In genomic region chr1:178981641-178982040, GRCm38 (mm10) we compare ENCODE assay signal across 22 mouse cellular contexts.
"Had no signal": no experiment of that assay in that cellular context is flagged by ENCODE, and none has a peak within 500 bp of the region (broad histone marks: within the 10 kb centered on the region; RNA-seq: fewer than 3 reads in every experiment).

No protein-coding gene starts in this region.

- H3K9ac ChIP-seq: forebrain, postnatal 0 days; heart, embryonic 12.5 days; hindbrain, embryonic 13.5 days; hindbrain, embryonic 15.5 days; kidney, embryonic 15.5 days; limb, embryonic 13.5 days had no signal

- H3K4me3 ChIP-seq: heart, embryonic 10.5 days; heart, embryonic 12.5 days; hindbrain, embryonic 13.5 days; hindbrain, embryonic 15.5 days; kidney, embryonic 15.5 days; limb, embryonic 13.5 days had no signal

- H3K36me3 ChIP-seq: heart, embryonic 10.5 days; heart, embryonic 12.5 days; hindbrain, embryonic 13.5 days; hindbrain, embryonic 15.5 days; kidney, embryonic 15.5 days; limb, embryonic 13.5 days had no signal

- ATAC-seq: forebrain, postnatal 0 days; hindbrain, postnatal 0 days; intestine, embryonic 16.5 days had no signal

- H3K9me3 ChIP-seq: heart, embryonic 10.5 days; heart, embryonic 12.5 days; hindbrain, embryonic 13.5 days; hindbrain, embryonic 15.5 days; kidney, embryonic 15.5 days; limb, embryonic 13.5 days had no signal

- H3K27me3 ChIP-seq: heart, embryonic 12.5 days; hindbrain, embryonic 13.5 days; hindbrain, embryonic 15.5 days; kidney, embryonic 15.5 days; limb, embryonic 13.5 days had no signal

- DNase-seq: forebrain, postnatal 0 days; gastrocnemius, postnatal 14 days; gastrocnemius, postnatal 36 days; heart, adult 18-20 months; heart, postnatal 10 days; kidney, adult 11 months; kidney, adult 2 months; kidney, adult 9 months; kidney, postnatal 14 days; kidney, postnatal 36 days; layer of hippocampus, adult 9-11 months; layer of hippocampus, postnatal 36 days; left cerebral cortex, postnatal 4 days had no signal

- H3K4me1 ChIP-seq: hindbrain, embryonic 13.5 days; hindbrain, embryonic 15.5 days had no signal

- H3K27ac ChIP-seq: heart, embryonic 10.5 days; hindbrain, embryonic 13.5 days; hindbrain, embryonic 15.5 days; hindbrain, postnatal 0 days; kidney, embryonic 15.5 days; kidney, postnatal 0 days; limb, embryonic 13.5 days had no signal

- H3K4me2 ChIP-seq: heart, embryonic 12.5 days; hindbrain, embryonic 13.5 days; hindbrain, embryonic 15.5 days; kidney, embryonic 15.5 days; limb, embryonic 13.5 days had no signal
